Mouse (Mus musculus) embryonic facial prominence, embryonic 14.5 days (tissue): Measurements from ENCODE around the gene Arhgap27. TPM values are rescaled to one million over a fixed set of nuclear protein-coding genes. Genes with fewer than 3 reads are reported as not detected.

Source experiments
- ATAC-seq: fragments of 200-750 bp; cut with Nextera tagmentation; 2 replicates; pipeline ENCODE4 v1.8.0; 2017; ENCODE audit warnings: low read depth, moderate number of reproducible peaks, moderate TSS enrichment
- DNase-seq: peaks from one replicate; pipeline ENCODE4 v3.0.0-alpha.2; 2015; ENCODE audit warnings: low spot score
- H3K27ac ChIP-seq: fragments of 300-500 bp; sonication (generic); replicated peaks from 2 replicates; pipeline ENCODE4 v1.5.1; 2014; ENCODE audit warnings: low read depth, mild to moderate bottlenecking, low read length, moderate library complexity
- H3K27me3 ChIP-seq: fragments of 300-500 bp; sonication (generic); replicated peaks from 2 replicates; pipeline ENCODE4 v1.6.1; 2014; ENCODE audit warnings: low read length; ENCODE audit not compliant: control insufficient read depth, insufficient read depth
- H3K36me3 ChIP-seq: fragments of 300-500 bp; sonication (generic); 2 replicates; pipeline ENCODE4 v1.6.1; 2014; ENCODE audit warnings: low read length, mixed read lengths; ENCODE audit not compliant: control insufficient read depth, insufficient read depth
- H3K4me1 ChIP-seq: fragments of 300-500 bp; sonication (generic); 2 replicates; pipeline ENCODE4 v1.6.1; 2014; ENCODE audit warnings: antibody characterized with exemption, low read length; ENCODE audit not compliant: control insufficient read depth, insufficient read depth
- H3K4me2 ChIP-seq: fragments of 300-500 bp; sonication (generic); 2 replicates; pipeline ENCODE4 v1.6.1; 2014; ENCODE audit warnings: low read depth, mild to moderate bottlenecking, low read length, moderate library complexity, mixed read lengths
- H3K4me3 ChIP-seq: fragments of 300-500 bp; sonication (generic); 2 replicates; pipeline ENCODE4 v1.5.1; 2014; ENCODE audit warnings: low read depth, mild to moderate bottlenecking, low read length
- H3K9ac ChIP-seq: fragments of 300-500 bp; sonication (generic); 2 replicates; pipeline ENCODE4 v1.6.1; 2014; ENCODE audit warnings: low read depth, mild to moderate bottlenecking, low read length, moderate library complexity, mixed read lengths
- H3K9me3 ChIP-seq: fragments of 300-500 bp; sonication (generic); 2 replicates; pipeline ENCODE4 v1.6.1; 2016; ENCODE audit warnings: low read length; ENCODE audit not compliant: control insufficient read depth
- WGBS: fragments of 180-500 bp; shearing (Covaris S2); extraction: QIAGEN DNeasy Blood & Tissue Kit; methylation state at CpG from one replicate; pipeline ENCODE4 v1.1.7; 2014; 5-methylcytosine and 5-hydroxymethylcytosine counted together
- polyA plus RNA-seq: library from polyadenylated mRNA; unstranded; fragments of >200 nt; fragmentation: Nextera tagmentation; extraction: Ambion mirVana; gene quantifications from 2 replicates; pipeline ENCODE4 v1.2.1, GENCODE M21; 2014

The Arhgap27 gene
- polyA plus RNA-seq, 1 experiment from 2014 or later, result 8.6 TPM

- Histone ChIP-seq H3K4me2 (peak overlapping the region; percentile 75), H3K9me3 (no peaks in the 10 kb centered on the region), H3K36me3 (peaks cover 14% of the 10 kb centered on the region), H3K4me3 (peak overlapping the region; percentile 57), H3K4me1 (peaks cover 26% of the 10 kb centered on the region), H3K27ac (peak overlapping the region; percentile 56), H3K27me3 (peaks cover 53% of the 10 kb centered on the region), H3K9ac (peak overlapping the region; percentile 62)
- WGBS, result 1% methylated on average over 26 of the region's 33 CpGs
- DNase-seq (no peak), ATAC-seq (0 out of 2 replicates have a peak, but pooled peaks have one; percentile 6)
These were observed 841 bp downstream of the Arhgap27 start for GRCm38 (mm10) chr11:103362521-103363181.

DNA sequence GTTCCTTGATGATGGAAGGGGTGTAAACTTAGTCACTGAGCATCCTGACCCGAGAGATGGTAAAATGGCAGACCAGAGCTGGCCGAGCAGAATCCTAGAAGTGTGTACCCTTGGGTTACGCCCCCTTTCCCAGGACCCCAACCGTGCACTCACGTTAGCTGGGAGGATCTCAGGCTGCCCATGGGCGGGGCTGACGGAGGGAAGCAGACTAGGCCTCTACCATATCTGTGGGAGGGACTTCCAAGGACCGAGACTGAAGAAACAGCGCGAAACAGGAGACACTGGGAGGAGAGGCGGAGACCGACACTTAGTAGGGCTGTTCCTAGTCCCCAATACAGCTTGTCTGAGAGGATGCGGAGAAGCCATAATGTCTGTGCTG lies 1.4 kb downstream of the Arhgap27 start:
- WGBS, result 3% methylated on average over 13 of the region's 13 CpGs
- Histone ChIP-seq H3K27me3 (peaks cover 53% of the 10 kb centered on the region), H3K9ac (peak overlapping the region; percentile 62; the same call in 1 of the 2 replicates), H3K27ac (peak overlapping the region; percentile 56), H3K4me2 (peak overlapping the region; percentile 75), H3K4me3 (peak overlapping the region; percentile 57), H3K4me1 (peaks cover 26% of the 10 kb centered on the region), H3K36me3 (peaks cover 10% of the 10 kb centered on the region), H3K9me3 (no peaks in the 10 kb centered on the region)
- DNase-seq, result peak; percentile 62
- ATAC-seq, result peak; percentile 28; the same call in 1 of the 2 replicates

DNA sequence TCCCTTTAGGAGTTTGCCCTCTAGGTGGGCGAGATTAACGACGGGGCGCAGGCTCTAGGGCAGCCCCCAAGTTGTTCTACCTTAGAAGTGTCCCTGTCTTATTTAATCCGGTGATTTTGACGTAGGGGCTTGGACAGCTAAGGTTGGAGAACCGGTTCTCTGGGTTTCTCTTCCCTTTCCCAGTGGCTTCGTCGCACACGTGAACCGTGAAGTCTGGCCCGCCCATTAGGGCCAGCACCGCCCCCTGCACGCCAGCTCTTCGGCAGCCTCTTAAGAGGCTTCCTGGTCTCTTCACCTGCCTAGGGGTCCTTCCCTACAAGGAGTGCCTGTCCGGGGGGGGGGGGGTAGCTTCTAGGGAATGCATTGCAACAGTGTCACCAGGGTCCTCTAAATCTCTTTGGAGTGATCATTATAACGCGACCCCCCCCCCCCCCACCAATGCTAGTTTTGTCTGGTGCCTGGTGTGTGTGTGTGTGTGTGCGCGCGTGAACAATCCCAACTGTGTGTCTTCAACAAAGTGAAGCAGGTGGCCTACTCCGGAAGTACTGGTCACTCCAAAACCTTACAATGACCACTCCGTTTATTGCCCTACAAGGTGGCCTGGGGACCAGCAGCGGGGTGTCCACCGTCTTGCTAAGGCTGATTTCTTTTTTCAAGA lies 2.0 kb downstream of the Arhgap27 start:
- H3K4me1 ChIP-seq, result peaks cover 26% of the 10 kb centered on the region
- peak; percentile 90 for DNase-seq

DNA sequence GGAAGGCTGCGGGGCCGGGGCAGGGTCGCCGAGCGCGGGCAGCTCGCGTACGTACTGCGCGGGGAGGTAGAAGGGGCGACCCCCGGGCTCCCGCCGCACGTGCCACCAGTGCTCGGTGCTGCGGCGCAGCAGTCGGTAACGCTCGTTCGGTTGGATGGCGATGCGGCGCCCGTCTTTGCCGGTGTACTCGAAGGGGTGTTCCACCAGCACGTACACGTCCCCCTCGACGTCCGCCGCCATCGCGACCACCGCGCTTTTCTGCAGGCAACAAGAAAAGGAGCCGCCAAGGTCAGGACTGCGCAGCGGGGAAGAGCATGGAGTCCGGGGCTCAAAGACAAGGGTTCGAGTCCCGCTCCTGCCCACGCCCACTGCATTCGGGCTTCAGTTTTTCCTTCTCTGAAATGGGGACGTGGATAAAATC lies 2.8 kb downstream of the Arhgap27 start:
- Histone ChIP-seq H3K27me3 (peaks cover 53% of the 10 kb centered on the region), H3K4me1 (peaks cover 28% of the 10 kb centered on the region)

More for the DNA sequence above, 2.0 kb downstream of the Arhgap27 start:
- Histone ChIP-seq H3K4me2 (peak overlapping the region; percentile 75), H3K27ac (no peak overlapping the region; the same call in 1 of the 2 replicates), H3K4me3 (peak overlapping the region; percentile 57), H3K9me3 (no peaks in the 10 kb centered on the region), H3K36me3 (peaks cover 5% of the 10 kb centered on the region; the same call in 1 of the 2 replicates), H3K9ac (no peak overlapping the region), H3K27me3 (peaks cover 53% of the 10 kb centered on the region)
- ATAC-seq, result peak; percentile 64
- 2% methylated on average over 22 of the region's 25 CpGs for WGBS

GRCm38 (mm10) chr11:103359841-103360641 lies 3.5 kb downstream of the Arhgap27 start:
- Histone ChIP-seq H3K27ac (no peak overlapping the region; the same call in 1 of the 2 replicates), H3K4me1 (peaks cover 30% of the 10 kb centered on the region)

More for the DNA sequence above, 2.8 kb downstream of the Arhgap27 start:
- 4% methylated on average over 35 of the region's 48 CpGs for WGBS
- H3K36me3 ChIP-seq, result 0 out of 2 replicates have a peak, but pooled peaks cover under 1% of the 10 kb centered on the region
- H3K4me3 ChIP-seq, result peak overlapping the region; percentile 57
- no peaks in the 10 kb centered on the region for H3K9me3 ChIP-seq
- DNase-seq (no peak), ATAC-seq (no peak)
- H3K27ac ChIP-seq, result no peak overlapping the region; the same call in 1 of the 2 replicates
- H3K4me2 ChIP-seq, result peak overlapping the region; percentile 75
- H3K9ac ChIP-seq, result peak overlapping the region; percentile 74

GRCm38 (mm10) chr11:103359122-103359521 lies 4.4 kb downstream of the Arhgap27 start:
- Histone ChIP-seq H3K9me3 (no peaks in the 10 kb centered on the region), H3K27me3 (peaks cover 46% of the 10 kb centered on the region), H3K9ac (no peak overlapping the region), H3K36me3 (no peaks in the 10 kb centered on the region), H3K4me2 (peak overlapping the region; percentile 75), H3K4me3 (peak overlapping the region; percentile 20; the same call in 1 of the 2 replicates), H3K4me1 (peaks cover 31% of the 10 kb centered on the region), H3K27ac (no peak overlapping the region)
- no peak for ATAC-seq
- peak; percentile 85 for DNase-seq
- 0% methylated on average over 22 of the region's 22 CpGs for WGBS

More at GRCm38 (mm10) chr11:103359841-103360641, 3.5 kb downstream of the Arhgap27 start:
- peak overlapping the region; percentile 57 for H3K4me3 ChIP-seq
- H3K27me3 ChIP-seq, result peaks cover 53% of the 10 kb centered on the region
- WGBS, result 2% methylated on average over 30 of the region's 60 CpGs
- DNase-seq (peak; percentile 87), ATAC-seq (peak; percentile 71)
- H3K9ac ChIP-seq, result peak overlapping the region; percentile 74
- no peaks in the 10 kb centered on the region for H3K36me3 ChIP-seq
- no peaks in the 10 kb centered on the region for H3K9me3 ChIP-seq
- H3K4me2 ChIP-seq, result peak overlapping the region; percentile 75

GRCm38 (mm10) chr11:103358316-103358715 lies 5.2 kb downstream of the Arhgap27 start:
- 49% methylated on average over 4 of the region's 4 CpGs for WGBS
- no peak for ATAC-seq

DNA sequence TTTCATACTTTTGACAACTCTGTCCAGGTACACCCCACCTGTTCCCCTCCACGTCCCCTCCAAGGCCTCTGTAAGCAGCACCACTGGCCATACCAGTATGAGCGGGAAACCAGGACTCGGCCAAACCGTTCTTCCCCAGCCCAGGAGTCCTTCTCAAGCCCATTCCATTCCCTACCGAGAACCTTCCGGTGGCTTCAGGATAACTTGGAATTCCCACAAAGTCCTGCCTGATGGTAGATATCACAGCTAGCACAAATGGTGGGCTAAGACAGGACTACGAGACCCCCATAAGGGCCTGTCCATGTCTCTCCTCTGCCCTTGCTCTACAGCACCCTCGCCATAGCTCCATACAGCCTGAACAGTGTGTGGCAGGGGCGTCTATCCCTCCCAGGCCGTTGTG lies 5.8 kb downstream of the Arhgap27 start:
- H3K27me3 ChIP-seq, result peaks cover 32% of the 10 kb centered on the region

More at GRCm38 (mm10) chr11:103358316-103358715, 5.2 kb downstream of the Arhgap27 start:
- peaks cover 25% of the 10 kb centered on the region for H3K4me1 ChIP-seq
- peaks cover 38% of the 10 kb centered on the region for H3K27me3 ChIP-seq
- H3K4me3 ChIP-seq, result no peak overlapping the region
- DNase-seq, result no peak
- H3K27ac ChIP-seq, result no peak overlapping the region
- no peak overlapping the region for H3K4me2 ChIP-seq
- H3K9ac ChIP-seq, result no peak overlapping the region
- H3K36me3 ChIP-seq, result no peaks in the 10 kb centered on the region
- no peaks in the 10 kb centered on the region for H3K9me3 ChIP-seq

More for the DNA sequence above, 5.8 kb downstream of the Arhgap27 start:
- H3K4me3 ChIP-seq, result no peak overlapping the region
- H3K9me3 ChIP-seq, result 0 out of 2 replicates have a peak, but pooled peaks cover under 1% of the 10 kb centered on the region
- DNase-seq, result no peak
- 90% methylated on average over 10 of the region's 10 CpGs for WGBS
- H3K4me2 ChIP-seq, result no peak overlapping the region
- no peak overlapping the region for H3K9ac ChIP-seq
- no peak for ATAC-seq
- H3K4me1 ChIP-seq, result peaks cover 21% of the 10 kb centered on the region; the same call in 1 of the 2 replicates
- no peaks in the 10 kb centered on the region for H3K36me3 ChIP-seq
- no peak overlapping the region for H3K27ac ChIP-seq
